Mouse (Mus musculus) forebrain, embryonic 13.5 days (tissue): ENCODE data around the gene Tmem237. TPM values are rescaled to one million over a fixed set of nuclear protein-coding genes. Genes with fewer than 3 reads are reported as not detected.

ENCODE experiments used
- ATAC-seq: fragments of 200-750 bp; cut with Nextera tagmentation; 2 replicates; pipeline ENCODE4 v1.8.0; 2017
- H3K27ac ChIP-seq: fragments of 300-500 bp; sonication (generic); 2 replicates; pipeline ENCODE4 v1.5.1; 2015; ENCODE audit warnings: inconsistent platforms, mild to moderate bottlenecking, moderate library complexity
- H3K27me3 ChIP-seq: fragments of 300-500 bp; sonication (generic); 2 replicates; pipeline ENCODE4 v1.6.1; 2015; ENCODE audit warnings: mild to moderate bottlenecking, inconsistent platforms
- H3K36me3 ChIP-seq: fragments of 300-500 bp; sonication (generic); 2 replicates; pipeline ENCODE4 v1.6.1; 2015; ENCODE audit warnings: mild to moderate bottlenecking, inconsistent platforms; ENCODE audit not compliant: poor library complexity, severe bottlenecking
- H3K4me1 ChIP-seq: fragments of 300-500 bp; sonication (generic); 2 replicates; pipeline ENCODE4 v1.6.1; 2015; ENCODE audit warnings: inconsistent platforms
- H3K4me2 ChIP-seq: fragments of 300-500 bp; sonication (generic); 2 replicates; pipeline ENCODE4 v1.6.1; 2015; ENCODE audit warnings: inconsistent platforms, mild to moderate bottlenecking, moderate library complexity
- H3K4me3 ChIP-seq: fragments of 300-500 bp; sonication (generic); 2 replicates; pipeline ENCODE4 v1.5.1; 2015; ENCODE audit warnings: mild to moderate bottlenecking, inconsistent platforms
- H3K9ac ChIP-seq: fragments of 300-500 bp; sonication (generic); 2 replicates; pipeline ENCODE4 v1.6.1; 2015; ENCODE audit warnings: mild to moderate bottlenecking, inconsistent platforms
- H3K9me3 ChIP-seq: fragments of 300-500 bp; sonication (generic); replicated peaks from 2 replicates; pipeline ENCODE4 v1.6.1; 2016; ENCODE audit warnings: inconsistent platforms
- WGBS: fragments of 180-500 bp; shearing (Covaris S2); methylation state at CpG from one replicate; pipeline ENCODE4 v1.1.7; 2015; 5-methylcytosine and 5-hydroxymethylcytosine counted together
- polyA plus RNA-seq: library from polyadenylated mRNA; unstranded; fragments of >200 nt; fragmentation: Nextera tagmentation; extraction: Ambion mirVana; gene quantifications from 2 replicates; pipeline ENCODE4 v1.2.1, GENCODE M21; 2015

The Tmem237 gene
- polyA plus RNA-seq, 1 experiment from 2014 or later: 53.3 TPM

DNA sequence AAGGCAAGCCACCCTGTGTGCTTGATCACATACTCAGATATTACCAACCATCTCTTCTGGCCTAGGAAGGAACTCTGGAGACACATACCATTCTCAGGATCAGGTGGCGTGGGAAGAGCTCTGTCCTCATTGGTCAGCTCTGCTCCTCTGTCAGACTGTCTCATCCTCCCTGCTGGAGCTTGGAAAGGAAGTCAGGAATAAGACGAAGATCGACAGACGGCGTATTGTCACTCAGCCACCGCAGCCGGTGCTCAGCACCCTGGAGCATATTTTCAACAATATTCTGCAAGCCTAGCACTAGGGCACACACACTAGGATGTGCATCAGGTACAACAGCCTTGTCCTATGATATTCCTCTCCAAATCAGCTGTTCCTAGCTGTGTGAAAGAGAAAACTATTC lies 38.3 kb upstream of the Tmem237 start:
- H3K4me2 ChIP-seq: no peak overlapping the region
- no peak for ATAC-seq
- H3K27me3 ChIP-seq: no peaks in the 10 kb centered on the region
- no peak overlapping the region for H3K27ac ChIP-seq
- WGBS: 88% methylated on average over 7 of the region's 7 CpGs
- peaks cover 14% of the 10 kb centered on the region; the same call in 1 of the 2 replicates for H3K4me1 ChIP-seq
- no peak overlapping the region for H3K4me3 ChIP-seq
- H3K9me3 ChIP-seq: no peaks in the 10 kb centered on the region
- no peak overlapping the region for H3K9ac ChIP-seq
- H3K36me3 ChIP-seq: peaks cover 7% of the 10 kb centered on the region

DNA sequence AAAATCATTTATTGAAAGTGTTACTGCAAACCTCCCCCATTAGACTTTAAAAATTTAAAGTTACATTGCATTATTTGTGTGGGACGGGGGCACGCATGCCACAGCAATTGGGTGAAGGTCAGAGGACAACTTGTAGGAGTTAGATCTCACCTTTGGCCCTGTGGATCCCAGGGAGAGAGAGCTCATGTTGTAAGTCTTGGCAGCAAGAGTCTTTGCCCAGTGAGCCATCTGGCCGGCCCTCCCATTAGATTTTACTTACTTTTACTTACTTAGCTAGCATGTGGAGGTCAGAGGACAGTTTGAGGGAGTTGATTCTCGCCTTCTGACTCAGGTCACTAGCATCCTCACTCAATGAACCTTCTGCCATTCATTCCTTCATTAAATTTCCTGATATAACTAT lies 37.6 kb upstream of the Tmem237 start:
- no peaks in the 10 kb centered on the region for H3K9me3 ChIP-seq

GRCm38 (mm10) chr1:59152346-59152745 lies 32.1 kb upstream of the Tmem237 start:
- H3K27ac ChIP-seq: no peak overlapping the region
- H3K4me1 ChIP-seq: no peaks in the 10 kb centered on the region
- no peak overlapping the region for H3K9ac ChIP-seq
- H3K36me3 ChIP-seq: no peaks in the 10 kb centered on the region
- H3K4me3 ChIP-seq: no peak overlapping the region
- no peaks in the 10 kb centered on the region for H3K27me3 ChIP-seq
- H3K4me2 ChIP-seq: no peak overlapping the region
- H3K9me3 ChIP-seq: no peaks in the 10 kb centered on the region
- WGBS: 79% methylated on average over 4 of the region's 4 CpGs
- ATAC-seq: no peak

More for the DNA sequence above, 37.6 kb upstream of the Tmem237 start:
- Histone ChIP-seq H3K4me3 (no peak overlapping the region), H3K27ac (no peak overlapping the region), H3K36me3 (peaks cover under 1% of the 10 kb centered on the region; the same call in 1 of the 2 replicates), H3K4me1 (0 out of 2 replicates have a peak, but pooled peaks cover 7% of the 10 kb centered on the region), H3K9ac (no peak overlapping the region), H3K4me2 (no peak overlapping the region), H3K27me3 (no peaks in the 10 kb centered on the region)
- WGBS: 85% methylated on average over 4 of the region's 4 CpGs
- no peak for ATAC-seq

DNA sequence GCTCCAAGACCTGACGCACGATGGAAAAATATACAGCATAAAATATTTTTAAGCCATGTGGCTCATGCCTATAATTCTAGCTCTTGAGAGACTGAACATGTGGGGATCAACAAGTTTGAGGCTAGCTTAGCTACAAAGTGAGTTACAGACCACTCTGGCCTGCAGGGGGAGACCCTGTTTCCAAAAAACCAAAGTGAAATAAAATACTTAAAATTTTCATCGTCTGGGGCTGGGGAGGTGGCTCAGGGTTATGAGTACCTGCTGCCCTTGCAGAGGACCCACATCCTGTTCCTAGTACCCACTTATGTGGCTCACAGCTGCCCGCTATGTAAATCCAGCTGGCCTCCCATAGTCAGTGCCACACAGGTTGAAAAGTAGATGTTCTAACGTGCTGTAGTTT lies 30.3 kb upstream of the Tmem237 start:
- H3K36me3 ChIP-seq: no peaks in the 10 kb centered on the region
- no peak overlapping the region for H3K4me2 ChIP-seq
- H3K4me1 ChIP-seq: no peaks in the 10 kb centered on the region
- no peaks in the 10 kb centered on the region for H3K27me3 ChIP-seq
- ATAC-seq: no peak
- H3K27ac ChIP-seq: no peak overlapping the region
- H3K9ac ChIP-seq: no peak overlapping the region
- WGBS: 83% methylated on average over 5 of the region's 5 CpGs
- no peaks in the 10 kb centered on the region for H3K9me3 ChIP-seq
- no peak overlapping the region for H3K4me3 ChIP-seq

GRCm38 (mm10) chr1:59144543-59144942 lies 24.3 kb upstream of the Tmem237 start:
- H3K4me3 ChIP-seq: no peak overlapping the region
- no peak overlapping the region for H3K27ac ChIP-seq
- no peaks in the 10 kb centered on the region for H3K4me1 ChIP-seq
- no peaks in the 10 kb centered on the region for H3K27me3 ChIP-seq
- no peak overlapping the region for H3K9ac ChIP-seq
- WGBS: 79% methylated on average over 10 of the region's 10 CpGs
- H3K36me3 ChIP-seq: no peaks in the 10 kb centered on the region
- ATAC-seq: no peak
- H3K4me2 ChIP-seq: no peak overlapping the region
- H3K9me3 ChIP-seq: no peaks in the 10 kb centered on the region

- ATAC-seq: no peak
- Histone ChIP-seq H3K9me3 (no peaks in the 10 kb centered on the region), H3K4me2 (no peak overlapping the region), H3K36me3 (no peaks in the 10 kb centered on the region), H3K27ac (no peak overlapping the region), H3K4me3 (no peak overlapping the region), H3K9ac (no peak overlapping the region), H3K27me3 (no peaks in the 10 kb centered on the region), H3K4me1 (no peaks in the 10 kb centered on the region)
Measured at GRCm38 (mm10) chr1:59142809-59143208, 22.6 kb upstream of the Tmem237 start.

GRCm38 (mm10) chr1:59134419-59134818 lies 14.2 kb upstream of the Tmem237 start:
- ATAC-seq: no peak
- Histone ChIP-seq H3K4me1 (no peaks in the 10 kb centered on the region), H3K4me3 (no peak overlapping the region), H3K9ac (no peak overlapping the region), H3K27me3 (no peaks in the 10 kb centered on the region), H3K9me3 (no peaks in the 10 kb centered on the region), H3K4me2 (no peak overlapping the region), H3K27ac (no peak overlapping the region), H3K36me3 (no peaks in the 10 kb centered on the region)
- WGBS: 82% methylated on average over 5 of the region's 5 CpGs

DNA sequence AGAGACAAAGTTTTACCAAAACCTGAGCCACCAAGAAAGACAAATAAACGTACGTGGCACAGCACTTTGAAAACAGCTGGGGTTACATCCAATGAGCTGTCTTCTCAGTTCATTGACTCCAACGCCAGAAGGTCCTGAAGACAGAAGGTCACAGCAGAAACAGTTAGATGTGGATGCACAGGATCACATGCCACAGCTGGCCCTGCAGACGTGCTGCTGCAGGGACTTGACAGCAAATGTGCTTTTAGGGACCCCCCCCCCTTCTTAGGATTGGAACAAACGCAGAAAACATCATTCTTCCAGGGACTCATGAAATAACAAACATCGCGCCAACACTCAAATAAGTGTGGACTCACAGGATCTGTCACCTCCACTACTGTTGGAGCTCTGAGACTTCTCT lies 8.7 kb upstream of the Tmem237 start:
- ATAC-seq: no peak
- WGBS: 87% methylated on average over 7 of the region's 7 CpGs

GRCm38 (mm10) chr1:59125558-59125957 lies 5.3 kb upstream of the Tmem237 start:
- Histone ChIP-seq H3K27ac (no peak overlapping the region), H3K9me3 (no peaks in the 10 kb centered on the region), H3K4me3 (no peak overlapping the region), H3K9ac (no peak overlapping the region), H3K36me3 (no peaks in the 10 kb centered on the region), H3K27me3 (no peaks in the 10 kb centered on the region), H3K4me2 (no peak overlapping the region), H3K4me1 (peaks cover 5% of the 10 kb centered on the region)
- no peak for ATAC-seq
- 80% methylated on average over 5 of the region's 5 CpGs for WGBS

More for the DNA sequence above, 8.7 kb upstream of the Tmem237 start:
- H3K4me1 ChIP-seq: no peaks in the 10 kb centered on the region
- no peak overlapping the region for H3K27ac ChIP-seq
- no peak overlapping the region for H3K4me2 ChIP-seq
- H3K9ac ChIP-seq: no peak overlapping the region
- no peaks in the 10 kb centered on the region for H3K36me3 ChIP-seq
- H3K4me3 ChIP-seq: no peak overlapping the region
- H3K27me3 ChIP-seq: no peaks in the 10 kb centered on the region
- H3K9me3 ChIP-seq: no peaks in the 10 kb centered on the region

DNA sequence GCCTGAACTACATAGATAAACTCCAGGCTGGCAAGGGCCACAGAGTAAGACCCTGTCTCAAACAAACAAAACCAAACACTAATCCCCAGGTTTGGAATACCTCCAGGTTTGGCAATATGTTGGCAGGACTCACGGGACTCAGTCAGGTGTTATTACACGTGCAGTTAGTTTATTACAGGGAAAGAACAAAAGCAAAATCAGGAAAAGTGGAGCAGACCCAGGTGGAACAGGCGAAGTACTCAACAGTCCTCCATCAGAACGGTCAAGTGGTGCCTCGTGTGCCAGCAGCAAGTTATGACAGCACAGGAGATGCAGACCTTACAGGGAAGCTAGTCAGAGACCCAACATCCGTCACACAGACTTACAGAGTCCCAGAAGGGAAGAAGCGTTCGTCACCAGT lies 9.7 kb downstream of the Tmem237 start:
- Histone ChIP-seq H3K4me2 (no peak overlapping the region), H3K4me1 (no peaks in the 10 kb centered on the region), H3K4me3 (no peak overlapping the region), H3K9ac (no peak overlapping the region), H3K27ac (no peak overlapping the region), H3K9me3 (no peaks in the 10 kb centered on the region), H3K36me3 (peaks cover 75% of the 10 kb centered on the region), H3K27me3 (no peaks in the 10 kb centered on the region)
- WGBS: 83% methylated on average over 8 of the region's 8 CpGs
- ATAC-seq: no peak

DNA sequence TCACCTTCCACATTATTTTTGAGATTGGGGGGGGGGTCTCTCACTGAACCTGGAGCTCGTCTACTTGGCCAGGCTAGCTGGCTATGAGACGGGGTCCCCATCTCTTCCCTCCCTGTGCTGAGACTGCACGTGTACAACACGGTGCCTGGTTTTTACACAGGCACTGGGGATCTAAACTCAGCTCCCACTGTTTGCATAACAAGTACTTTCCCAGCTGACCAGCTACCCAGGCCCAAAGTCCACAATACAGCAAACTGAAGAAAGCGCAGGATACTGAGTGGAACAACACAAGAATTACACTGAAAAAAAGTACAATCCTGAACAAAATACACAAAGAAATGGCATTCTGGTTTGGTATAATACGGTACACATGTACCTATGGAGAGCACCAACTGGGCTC lies 18.1 kb downstream of the Tmem237 start:
- 96% methylated on average over 6 of the region's 6 CpGs for WGBS
- no peak for ATAC-seq
- no peaks in the 10 kb centered on the region for H3K4me1 ChIP-seq
- no peaks in the 10 kb centered on the region for H3K27me3 ChIP-seq
- H3K9ac ChIP-seq: no peak overlapping the region
- no peak overlapping the region for H3K4me2 ChIP-seq
- H3K27ac ChIP-seq: no peak overlapping the region
- H3K9me3 ChIP-seq: no peaks in the 10 kb centered on the region
- peaks cover 49% of the 10 kb centered on the region for H3K36me3 ChIP-seq
- H3K4me3 ChIP-seq: no peak overlapping the region

GRCm38 (mm10) chr1:59101020-59101419 lies 19.2 kb downstream of the Tmem237 start:
- Histone ChIP-seq H3K4me3 (no peak overlapping the region), H3K9ac (no peak overlapping the region), H3K9me3 (no peaks in the 10 kb centered on the region), H3K4me2 (no peak overlapping the region), H3K36me3 (peaks cover 44% of the 10 kb centered on the region), H3K27me3 (no peaks in the 10 kb centered on the region), H3K27ac (no peak overlapping the region), H3K4me1 (no peaks in the 10 kb centered on the region)
- WGBS: 91% methylated on average over 5 of the region's 5 CpGs
- ATAC-seq: no peak

GRCm38 (mm10) chr1:59094705-59095104 lies 25.5 kb downstream of the Tmem237 start, which contains the start of gene C2cd6:
TSS of gene C2cd6 (minus strand) at chr1:59094900.
- H3K36me3 ChIP-seq: peaks cover 16% of the 10 kb centered on the region; the same call in 1 of the 2 replicates
- WGBS: 94% methylated on average over 19 of the region's 19 CpGs
- ATAC-seq: no peak

More at GRCm38 (mm10) chr1:59094705-59095104, 25.5 kb downstream of the Tmem237 start, which contains the start of gene C2cd6:
- H3K27me3 ChIP-seq: no peaks in the 10 kb centered on the region
- no peak within 1 kb of the TSS for H3K27ac ChIP-seq
- no peaks in the 10 kb centered on the region for H3K4me1 ChIP-seq
- H3K4me2 ChIP-seq: no peak within 1 kb of the TSS
- H3K9ac ChIP-seq: no peak within 1 kb of the TSS
- no peaks in the 10 kb centered on the region for H3K9me3 ChIP-seq
- H3K4me3 ChIP-seq: no peak within 1 kb of the TSS
